Mouse (Mus musculus) induced T-regulatory cell, adult 2 months (primary cell): ENCODE data around the gene Slc9a2.
A peak's percentile ranks its signal among the peaks of the same experiment; 100 is the strongest.

Source experiments
- DNase-seq: peaks from one replicate; pipeline ENCODE4 v3.0.0-alpha.2; 2012; ENCODE audit warnings: low read depth

The Slc9a2 gene

GRCm38 (mm10) chr1:40714950-40715349 lies 34.6 kb downstream of the Slc9a2 start:
- no peak for DNase-seq

DNA sequence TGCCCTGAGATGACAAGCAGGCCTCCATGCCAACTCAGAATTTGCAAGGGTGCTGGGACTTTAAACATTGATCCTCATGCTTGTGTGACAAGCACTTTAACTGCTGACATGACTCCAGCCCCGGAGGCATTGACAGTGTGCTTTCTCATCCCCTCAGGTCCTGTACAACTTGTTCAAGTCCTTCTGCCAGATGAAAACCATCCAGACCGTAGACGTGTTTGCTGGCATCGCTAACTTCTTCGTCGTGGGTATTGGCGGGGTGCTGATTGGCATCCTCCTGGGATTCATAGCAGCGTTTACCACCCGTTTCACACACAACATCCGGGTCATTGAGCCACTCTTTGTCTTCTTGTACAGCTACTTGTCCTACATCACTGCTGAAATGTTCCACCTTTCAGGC lies 45.7 kb downstream of the Slc9a2 start:
- no peak for DNase-seq

DNA sequence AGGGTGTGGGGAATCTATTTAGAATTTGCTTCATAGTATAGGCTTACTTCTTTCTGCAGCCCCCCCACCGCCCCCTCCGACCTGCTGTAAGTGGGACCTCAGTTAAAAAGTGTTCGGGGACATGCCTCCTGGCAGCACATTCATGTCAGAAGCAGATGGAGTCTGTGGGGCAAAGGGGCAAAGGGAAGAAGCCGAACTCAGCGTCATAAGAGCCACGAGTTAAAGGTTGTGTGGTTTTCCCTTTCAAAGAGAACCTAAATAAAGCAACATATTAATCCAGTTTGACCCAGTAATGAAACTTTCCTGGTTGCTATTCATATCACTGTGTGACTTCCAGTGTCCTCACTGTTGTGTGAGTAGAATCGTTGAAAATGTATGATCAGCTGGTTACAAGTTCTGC lies 47.0 kb downstream of the Slc9a2 start:
- no peak for DNase-seq

GRCm38 (mm10) chr1:40728636-40729035 lies 48.3 kb downstream of the Slc9a2 start:
- no peak for DNase-seq

DNA sequence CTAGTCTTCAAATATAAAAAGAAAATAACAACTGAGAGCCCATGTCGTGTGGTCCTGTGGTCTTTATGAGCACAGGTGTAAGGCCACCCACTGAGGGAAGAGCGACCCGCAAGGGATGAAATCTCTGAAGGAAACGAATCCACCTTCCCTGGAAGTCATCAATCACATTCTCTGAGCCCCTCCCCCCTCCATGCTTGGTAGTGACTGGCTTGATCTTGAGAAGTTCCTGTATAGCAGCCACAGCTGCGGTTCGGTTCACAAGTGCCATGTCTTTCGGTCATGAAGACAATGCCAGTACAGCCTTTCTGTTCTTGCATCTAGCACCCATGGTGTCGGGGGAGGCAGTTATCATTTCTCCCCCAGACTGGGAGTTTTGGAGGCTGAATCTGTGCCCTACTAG lies 57.3 kb downstream of the Slc9a2 start:
- no peak for DNase-seq

GRCm38 (mm10) chr1:40738246-40738645 lies 57.9 kb downstream of the Slc9a2 start:
- DNase-seq = peak; percentile 13

DNA sequence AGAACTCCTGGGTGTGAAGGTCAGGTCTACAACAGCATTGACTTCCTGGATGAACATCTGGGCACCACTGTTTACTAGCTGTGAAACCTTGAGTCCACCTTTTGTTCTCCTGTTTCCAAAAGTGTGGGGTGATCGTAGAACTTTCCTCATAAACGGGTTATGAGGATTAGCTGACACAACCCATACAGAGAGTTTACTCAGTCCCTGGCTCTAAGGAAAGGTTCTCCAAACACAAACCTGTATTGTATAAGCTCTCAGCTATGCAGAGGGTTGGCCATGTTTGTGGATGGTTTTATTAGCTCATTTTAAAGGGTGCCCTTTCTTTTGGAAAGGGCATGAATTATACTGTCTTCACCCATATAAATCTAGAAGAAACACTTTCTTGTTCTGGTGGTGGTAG lies 60.4 kb downstream of the Slc9a2 start:
- DNase-seq = no peak

DNA sequence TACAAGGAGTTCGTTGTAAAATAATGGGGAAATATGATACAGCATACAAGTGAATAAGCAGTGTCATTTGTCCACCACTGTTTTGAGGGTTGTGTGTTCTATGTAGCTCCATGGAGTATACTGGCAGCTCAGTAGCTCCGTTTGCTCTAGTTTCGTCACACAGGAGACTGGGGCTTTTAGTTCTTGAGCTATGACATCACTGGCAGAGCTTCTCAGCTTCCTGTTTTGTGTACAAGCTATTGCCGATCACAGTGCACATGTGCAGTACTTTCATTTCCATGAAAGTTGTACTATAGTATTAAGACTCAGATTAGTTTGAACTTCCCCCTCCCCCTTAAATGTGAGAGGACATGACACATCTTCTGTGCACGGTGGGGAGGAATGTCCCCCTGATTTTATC lies 65.7 kb downstream of the Slc9a2 start:
- DNase-seq = no peak

DNA sequence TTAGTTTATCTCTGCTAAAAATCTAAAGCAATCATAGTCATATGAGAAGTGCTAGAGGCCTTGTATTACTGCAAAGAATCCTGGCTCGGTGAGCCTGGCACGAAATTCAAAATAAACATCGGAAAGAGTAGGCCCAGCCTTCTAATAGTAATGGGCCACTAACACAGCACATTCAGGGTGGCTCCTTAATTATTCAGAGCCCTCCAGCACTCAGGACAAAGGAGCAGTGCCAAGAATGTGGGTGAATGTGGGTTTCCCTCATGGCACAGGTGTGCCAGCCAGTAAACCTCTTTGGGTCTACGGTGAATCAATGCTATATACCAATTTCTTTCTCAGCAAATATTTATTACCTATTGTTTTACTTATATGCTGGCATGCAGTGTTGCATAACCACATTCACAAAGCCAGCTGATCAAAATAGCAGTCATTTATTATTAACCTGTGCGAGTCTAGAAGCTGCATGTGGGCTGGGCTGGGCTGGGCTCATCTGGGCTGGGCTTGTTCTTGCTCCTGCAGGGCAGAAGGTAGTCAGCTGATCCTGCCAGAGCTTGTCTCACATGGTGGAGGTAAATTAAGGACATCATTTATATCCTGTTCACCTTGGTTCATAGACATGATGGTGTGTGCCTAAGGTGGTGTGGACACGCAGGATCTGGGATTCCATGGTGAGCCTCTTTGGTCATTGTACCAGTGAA lies 79.5 kb downstream of the Slc9a2 start:
- DNase-seq = no peak

GRCm38 (mm10) chr1:40764042-40764441 lies 83.7 kb downstream of the Slc9a2 start:
- no peak for DNase-seq

DNA sequence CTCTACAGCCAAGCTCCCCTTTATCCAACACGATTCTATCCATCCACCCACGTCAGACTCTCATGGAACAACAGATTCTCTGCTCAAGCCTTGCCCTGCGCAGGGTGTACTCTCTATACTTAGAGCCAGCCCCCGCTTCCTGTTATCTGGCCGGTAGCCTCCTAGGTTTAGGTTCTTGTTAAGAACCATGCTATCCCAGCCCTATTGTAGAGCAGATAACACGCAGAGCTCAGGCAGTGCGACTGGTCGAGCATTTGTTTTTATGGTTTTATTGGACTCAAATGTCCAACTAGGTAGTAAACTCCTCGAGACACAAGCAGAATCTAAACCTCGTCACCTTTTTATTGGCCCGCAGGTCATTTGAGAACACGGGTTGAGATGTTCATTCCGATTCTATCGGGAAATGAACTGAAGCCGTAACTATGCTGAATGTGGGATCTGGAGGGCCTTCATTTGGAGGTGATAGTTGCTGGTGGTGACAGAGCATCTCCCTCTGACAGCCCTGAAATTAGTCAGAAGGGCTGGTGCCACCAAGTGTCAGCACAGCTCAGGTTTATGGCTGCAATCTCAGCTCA lies 84.4 kb downstream of the Slc9a2 start:
- no peak for DNase-seq

DNA sequence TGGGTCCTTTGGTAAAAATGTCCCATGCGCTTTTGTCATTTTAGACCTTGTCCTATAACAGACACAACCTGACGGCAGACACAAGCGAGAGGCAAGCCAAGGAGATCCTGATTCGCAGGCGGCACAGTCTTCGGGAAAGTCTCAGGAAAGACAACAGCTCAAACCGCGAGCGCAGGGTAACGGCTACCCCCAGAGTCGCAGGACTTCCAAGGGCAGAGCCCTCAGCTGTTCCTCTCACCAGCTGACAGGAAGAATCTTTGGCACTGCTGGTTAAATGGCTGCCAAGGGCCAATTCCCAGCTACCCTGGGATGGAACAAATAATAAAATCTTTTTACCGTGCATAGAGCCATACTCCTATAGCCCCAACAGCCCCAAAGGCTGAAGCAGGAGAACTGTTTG lies 85.1 kb downstream of the Slc9a2 start:
- DNase-seq = no peak

DNA sequence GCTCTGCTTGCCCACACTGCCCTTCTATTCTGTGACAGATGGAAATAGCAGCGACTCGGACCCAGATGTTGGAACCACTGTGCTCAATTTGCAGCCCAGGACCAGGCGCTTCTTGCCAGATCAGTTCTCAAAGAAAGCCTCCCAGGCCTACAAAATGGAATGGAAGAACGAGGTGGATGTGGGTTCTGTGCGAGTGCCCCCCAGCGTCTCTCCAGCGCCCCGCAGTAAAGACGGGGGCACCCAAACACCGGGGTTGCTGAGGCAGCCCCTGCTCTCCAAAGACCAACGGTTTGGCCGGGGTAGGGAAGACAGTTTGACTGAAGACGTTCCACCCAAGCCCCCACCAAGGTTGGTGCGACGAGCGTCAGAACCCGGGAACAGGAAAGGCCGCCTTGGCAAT lies 87.2 kb downstream of the Slc9a2 start:
- DNase-seq = no peak

GRCm38 (mm10) chr1:40768606-40769005 lies 88.2 kb downstream of the Slc9a2 start:
- DNase-seq = peak; percentile 50

DNA sequence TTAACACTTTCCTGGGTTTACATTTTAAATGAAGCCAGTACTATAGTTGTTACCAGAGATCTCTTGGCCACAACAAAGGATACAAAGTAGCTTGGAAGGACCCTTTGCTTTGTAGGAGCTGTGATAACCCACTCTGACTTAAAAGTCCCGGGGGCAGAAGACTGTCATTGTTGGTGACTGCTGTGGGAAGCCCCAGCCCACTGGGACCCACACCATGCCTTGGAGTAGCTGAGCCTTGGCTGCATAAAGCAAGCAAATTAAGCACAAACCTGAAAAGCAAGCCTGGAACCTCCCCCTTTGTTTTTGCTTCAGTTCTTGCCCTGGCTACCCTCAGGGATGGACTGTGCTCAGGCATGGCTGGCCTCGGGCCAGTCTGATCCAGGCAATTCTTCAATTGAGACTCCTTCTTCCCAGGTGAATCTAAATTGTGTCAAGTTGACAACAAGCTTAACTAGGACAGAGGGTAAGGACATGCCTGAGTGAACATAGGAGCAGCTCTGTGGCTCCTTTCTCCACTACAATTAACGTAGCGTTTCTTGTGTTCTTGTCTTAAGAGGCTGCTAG lies 89.0 kb downstream of the Slc9a2 start:
- no peak for DNase-seq

DNA sequence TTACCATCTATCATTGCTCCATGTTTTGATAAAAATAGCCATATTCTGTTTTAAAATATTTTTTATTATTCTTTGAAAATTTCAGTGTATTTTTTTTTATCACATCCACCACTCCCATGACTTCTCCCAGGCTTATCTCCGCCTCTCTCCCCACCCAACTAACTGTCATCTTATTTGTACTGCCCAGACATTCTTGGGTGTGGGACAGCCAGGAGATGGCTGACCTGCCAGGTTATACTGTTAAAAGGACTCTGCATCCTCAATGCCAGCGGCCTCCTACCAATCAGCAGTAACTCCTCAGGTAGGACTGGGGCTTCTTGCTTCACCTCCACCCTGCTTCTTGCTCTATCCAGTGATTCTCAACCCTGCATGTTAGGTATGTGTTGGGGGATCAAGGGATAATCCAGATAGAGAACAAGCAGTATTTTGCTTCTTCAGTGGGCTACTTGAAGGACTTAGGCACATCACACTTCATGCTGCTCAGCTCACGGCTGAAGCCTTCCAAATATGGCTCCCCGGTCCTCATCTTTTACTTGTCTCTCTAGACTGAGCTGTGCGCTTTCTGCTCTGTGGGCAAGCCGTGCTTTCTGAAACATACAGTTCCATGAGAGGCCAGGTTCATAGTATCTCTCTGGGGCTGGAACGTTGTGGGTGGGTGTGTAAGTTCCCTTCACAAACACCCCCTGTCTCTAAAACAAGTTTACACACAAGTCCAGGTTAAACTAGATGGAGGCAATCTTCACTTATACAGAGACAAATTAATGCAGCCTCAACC lies 91.0 kb downstream of the Slc9a2 start:
- DNase-seq = no peak

GRCm38 (mm10) chr1:40773234-40773633 lies 92.9 kb downstream of the Slc9a2 start:
- DNase-seq = no peak

DNA sequence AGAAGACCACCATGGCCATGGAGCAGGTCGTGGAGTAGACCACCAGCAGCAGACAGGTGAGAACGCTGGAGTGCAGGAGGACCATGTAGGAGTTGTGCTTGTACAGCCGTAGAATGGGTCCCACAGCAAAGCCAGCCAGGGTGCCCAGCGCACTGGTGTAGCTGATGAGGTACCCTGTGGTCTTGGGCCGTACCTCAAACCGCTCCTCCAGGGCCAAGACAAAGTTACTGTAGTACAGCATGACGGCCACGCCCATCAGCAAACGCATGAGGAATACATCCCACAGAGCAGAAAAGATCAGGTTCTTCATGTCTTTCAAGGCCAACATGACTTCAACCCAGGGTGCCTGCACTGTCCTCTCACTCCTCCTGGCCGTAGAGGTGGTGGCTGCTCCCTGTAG lies 93.7 kb downstream of the Slc9a2 start:
- no peak for DNase-seq

- DNase-seq = no peak
These were observed 95.7 kb downstream of the Slc9a2 start for GRCm38 (mm10) chr1:40776102-40776501.

- DNase-seq = no peak
These were observed 96.4 kb downstream of the Slc9a2 start for GRCm38 (mm10) chr1:40776763-40777162.

GRCm38 (mm10) chr1:40783450-40783849 lies 103.1 kb downstream of the Slc9a2 start:
- DNase-seq = no peak

DNA sequence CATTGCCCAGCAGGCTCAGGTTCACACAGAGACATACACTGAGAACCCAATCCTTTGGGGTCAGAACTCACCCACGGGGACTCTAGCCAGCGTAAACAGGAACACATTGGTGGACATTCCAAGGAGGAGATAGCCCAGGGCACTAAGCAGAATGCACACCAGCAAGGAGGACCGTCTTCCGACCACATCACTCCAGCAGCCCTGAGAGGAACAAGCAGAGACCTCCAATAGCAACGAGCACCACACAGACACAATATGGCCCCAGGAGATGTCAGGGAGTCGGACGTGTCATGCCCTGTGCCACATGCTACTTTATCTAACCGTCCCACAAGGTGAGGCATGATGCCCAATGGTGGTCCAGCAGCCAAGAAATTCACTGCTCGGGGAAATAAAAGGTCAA lies 103.9 kb downstream of the Slc9a2 start:
- DNase-seq = no peak

DNA sequence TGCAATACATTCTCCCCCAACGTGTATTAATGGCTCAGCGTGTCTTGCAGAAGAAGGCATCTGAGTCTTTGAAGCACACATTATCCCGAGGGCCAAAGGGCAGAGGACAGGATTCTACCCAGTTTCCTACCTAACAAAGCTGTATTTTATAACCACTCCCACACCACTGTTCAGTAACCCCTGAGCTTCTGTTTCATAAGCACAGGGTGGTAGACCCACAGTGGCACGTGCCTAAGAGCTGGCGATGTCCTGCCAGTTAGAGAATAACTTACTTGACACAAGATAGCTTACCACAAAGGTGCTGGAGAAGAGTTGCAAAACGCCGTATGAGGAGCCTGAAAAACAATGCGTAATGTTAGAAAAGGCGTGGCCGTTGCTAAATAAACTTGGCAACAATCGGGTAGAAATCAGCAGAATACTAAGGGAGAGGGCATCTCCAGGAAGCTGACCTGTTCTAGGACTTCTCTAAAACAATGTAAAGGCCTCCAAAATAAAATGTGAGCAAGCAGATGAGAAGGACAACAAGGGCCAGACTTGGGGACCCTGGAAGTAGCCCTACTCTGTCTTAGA lies 105.6 kb downstream of the Slc9a2 start:
- DNase-seq = no peak
